Mouse (Mus musculus): ENCODE data around the gene Tbc1d8.

Tbc1d8 gene

GRCm38 (mm10) chr1:39445303-39446050, 33.1 kb downstream of the Tbc1d8 start:
- DNase-seq, result peak in 1 of 2 experiments; percentile 26

- DNase-seq, result peak; percentile 35 to 47
Measured at GRCm38 (mm10) chr1:39443764-39444163, 34.8 kb downstream of the Tbc1d8 start.

DNA sequence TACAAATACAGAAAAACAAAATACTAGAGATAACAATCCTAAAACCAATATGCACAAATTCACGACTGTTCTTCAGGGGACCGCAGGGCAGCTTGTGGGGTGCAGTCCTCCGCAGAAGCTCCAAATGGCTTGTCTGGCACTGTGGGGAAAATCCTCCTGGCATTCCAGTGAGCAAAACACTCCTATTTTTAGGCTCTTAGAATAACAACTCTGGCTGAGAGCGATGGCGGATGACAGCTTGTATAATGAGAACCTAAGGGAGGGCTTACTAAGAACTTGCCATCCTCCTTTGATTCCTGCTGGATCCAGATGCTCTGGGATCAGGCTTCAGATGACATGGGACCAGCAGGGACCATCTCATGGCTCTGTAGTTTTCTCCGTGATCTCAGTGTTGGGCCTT, 36.9 kb downstream of the Tbc1d8 start:
- peak; percentile 52 to 55 for DNase-seq

DNA sequence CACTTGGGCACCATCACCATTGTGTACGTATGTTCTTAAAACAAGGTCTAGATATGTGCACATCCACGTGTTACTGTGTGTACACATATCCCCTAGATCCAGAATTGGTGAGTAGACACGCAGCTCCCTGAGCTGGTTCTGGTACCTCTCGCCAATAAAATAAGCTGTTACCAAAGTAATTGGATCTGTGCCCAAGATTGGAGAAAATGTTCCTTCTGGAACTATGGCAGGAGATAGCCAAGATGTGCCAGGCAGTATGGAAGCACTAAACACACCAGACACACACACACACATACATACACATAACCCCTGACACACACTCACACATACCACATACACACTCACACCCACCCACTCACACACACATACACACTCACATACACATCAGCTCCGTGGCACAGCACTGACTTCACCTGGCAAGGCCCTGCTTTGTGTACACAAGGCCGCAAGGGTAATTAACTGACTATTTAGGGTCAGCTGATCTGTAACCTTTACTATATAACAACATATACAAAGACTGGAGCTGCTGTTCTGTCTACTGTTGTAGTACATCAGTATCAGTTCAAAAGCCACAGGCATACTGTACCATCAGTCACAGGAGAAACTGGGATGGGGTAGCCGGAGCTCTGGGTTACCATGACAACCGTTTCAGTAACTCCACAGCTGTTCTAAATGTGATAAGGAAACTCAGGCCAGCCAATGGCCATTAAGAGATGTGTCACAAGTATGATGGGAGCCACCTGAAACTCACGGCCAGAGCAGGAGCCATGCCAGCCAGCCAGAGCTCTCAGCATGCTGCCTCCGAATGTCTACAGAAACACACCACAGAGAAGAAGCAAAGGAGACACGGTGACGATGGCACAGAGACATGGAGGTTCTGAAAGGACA, 38.6 kb downstream of the Tbc1d8 start:
- DNase-seq, result peak; percentile 65 to 77

DNA sequence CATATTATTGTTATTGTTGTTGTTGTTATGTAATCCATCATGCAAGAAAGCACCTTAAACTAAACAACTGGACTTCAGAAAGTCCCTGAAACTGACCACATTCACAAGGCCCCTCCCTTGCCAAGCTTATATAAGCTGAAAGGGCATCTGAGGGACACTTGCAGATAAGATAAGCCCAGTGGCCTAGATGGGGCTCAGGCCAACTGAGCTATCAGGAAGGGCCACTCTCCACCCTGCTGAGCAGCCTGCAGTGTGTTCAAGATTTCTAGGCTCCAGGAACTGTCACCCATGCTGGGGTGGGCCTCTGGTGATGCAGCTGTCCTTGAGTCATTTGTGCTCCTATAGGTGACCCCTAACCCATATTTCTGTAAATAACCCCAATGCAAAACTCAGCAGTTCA, 39.9 kb downstream of the Tbc1d8 start:
- DNase-seq, result peak in 1 of 2 experiments; percentile 5

DNA sequence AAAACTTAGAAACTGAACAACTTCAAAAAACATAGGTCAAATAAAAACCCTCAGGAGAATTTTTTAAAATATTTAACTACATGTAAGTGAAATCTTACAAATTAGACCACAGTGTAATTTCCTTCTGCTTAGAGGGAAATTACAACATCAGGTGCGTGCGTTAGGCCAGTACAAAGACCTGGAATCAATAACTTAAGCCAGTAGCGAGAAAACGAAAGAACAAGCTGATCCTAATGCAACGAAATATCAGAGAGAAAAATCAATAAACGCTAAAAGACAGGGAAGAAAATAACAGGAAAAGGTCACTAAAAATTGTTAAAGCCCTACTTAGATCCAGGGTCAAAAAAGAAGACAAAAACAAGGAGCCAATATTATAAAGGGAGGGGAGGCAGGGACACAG, 44.3 kb downstream of the Tbc1d8 start:
- DNase-seq, result no peak

GRCm38 (mm10) chr1:39430020-39430419, 48.5 kb downstream of the Tbc1d8 start:
- DNase-seq, result no peak

GRCm38 (mm10) chr1:39429015-39429414, 49.5 kb downstream of the Tbc1d8 start:
- DNase-seq, result no peak

GRCm38 (mm10) chr1:39428280-39428679, 50.3 kb downstream of the Tbc1d8 start:
- DNase-seq, result no peak

GRCm38 (mm10) chr1:39425497-39425896, 53.1 kb downstream of the Tbc1d8 start:
- DNase-seq, result no peak

- no peak for DNase-seq
Measured at GRCm38 (mm10) chr1:39420987-39421386, 57.6 kb downstream of the Tbc1d8 start.

- DNase-seq, result no peak
Measured at GRCm38 (mm10) chr1:39418852-39419251, 59.7 kb downstream of the Tbc1d8 start.

GRCm38 (mm10) chr1:39417817-39418216, 60.7 kb downstream of the Tbc1d8 start:
- no peak for DNase-seq

GRCm38 (mm10) chr1:39410085-39410821, 68.3 kb downstream of the Tbc1d8 start:
- DNase-seq, result no peak

DNA sequence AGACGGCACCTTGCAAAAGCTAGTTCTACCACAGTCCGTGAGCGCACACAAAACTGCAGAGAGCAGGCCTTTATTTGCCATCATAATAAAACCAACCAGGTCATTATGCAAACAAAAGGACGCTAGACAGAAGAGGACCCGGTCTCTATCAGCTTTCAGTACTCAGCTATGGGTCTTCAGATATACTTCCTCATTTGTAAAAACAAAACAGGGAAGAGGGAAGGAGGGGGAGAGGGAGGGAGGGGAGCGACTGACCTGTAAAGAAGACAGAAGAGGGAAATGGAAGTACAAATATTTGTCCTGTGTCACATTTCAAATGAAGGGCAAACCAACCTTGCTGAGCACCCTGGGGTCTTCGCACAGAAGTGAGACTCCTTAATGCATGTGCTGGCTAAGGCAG, 69.9 kb downstream of the Tbc1d8 start:
- DNase-seq, result no peak

DNA sequence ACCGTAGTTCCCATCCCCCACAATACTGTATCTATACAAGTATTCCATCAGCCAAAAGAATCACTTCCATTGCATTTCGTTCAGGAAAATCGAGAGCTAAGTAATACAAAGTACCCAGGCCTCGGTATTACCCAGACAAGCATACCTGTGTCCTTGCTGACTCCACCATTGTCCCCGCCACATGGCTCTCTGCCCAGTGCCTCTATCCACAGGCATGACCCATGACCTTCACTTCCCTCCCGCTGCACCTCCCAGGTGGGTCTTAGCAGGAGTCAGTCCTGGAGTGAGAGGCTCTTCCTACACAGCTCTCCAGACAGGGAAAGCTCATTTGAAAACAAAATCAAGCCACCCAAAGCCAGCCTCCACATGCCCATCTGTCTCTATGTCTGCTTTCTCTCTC, 70.4 kb downstream of the Tbc1d8 start:
- no peak for DNase-seq

- no peak for DNase-seq
Measured at GRCm38 (mm10) chr1:39407108-39407507, 71.4 kb downstream of the Tbc1d8 start.

GRCm38 (mm10) chr1:39400173-39400572, 78.4 kb downstream of the Tbc1d8 start:
- no peak for DNase-seq

- DNase-seq, result no peak
Measured at GRCm38 (mm10) chr1:39399228-39399627, 79.3 kb downstream of the Tbc1d8 start.

DNA sequence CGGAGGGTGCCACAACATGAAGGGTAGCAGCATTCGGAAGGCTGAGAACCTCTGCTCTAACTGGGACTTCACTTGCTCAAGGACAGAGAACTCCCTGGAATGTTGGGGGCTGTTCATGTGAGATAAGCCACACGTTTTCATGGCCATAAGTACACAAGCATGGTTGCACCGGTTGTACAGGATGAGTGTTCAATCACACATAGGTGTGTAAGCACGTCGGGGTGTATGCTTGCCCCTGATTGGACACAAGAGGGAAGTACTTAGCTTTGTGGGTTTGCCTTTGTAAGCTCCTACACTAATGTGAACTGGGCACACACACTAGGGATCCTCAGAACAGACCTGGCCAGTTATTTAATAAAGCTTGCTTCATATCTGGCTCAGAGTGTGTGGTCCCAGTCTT, 80.3 kb downstream of the Tbc1d8 start:
- DNase-seq, result no peak

- no peak for DNase-seq
Measured at GRCm38 (mm10) chr1:39396347-39396746, 82.2 kb downstream of the Tbc1d8 start.

- no peak for DNase-seq
Measured at GRCm38 (mm10) chr1:39394650-39395049, 83.9 kb downstream of the Tbc1d8 start.

DNA sequence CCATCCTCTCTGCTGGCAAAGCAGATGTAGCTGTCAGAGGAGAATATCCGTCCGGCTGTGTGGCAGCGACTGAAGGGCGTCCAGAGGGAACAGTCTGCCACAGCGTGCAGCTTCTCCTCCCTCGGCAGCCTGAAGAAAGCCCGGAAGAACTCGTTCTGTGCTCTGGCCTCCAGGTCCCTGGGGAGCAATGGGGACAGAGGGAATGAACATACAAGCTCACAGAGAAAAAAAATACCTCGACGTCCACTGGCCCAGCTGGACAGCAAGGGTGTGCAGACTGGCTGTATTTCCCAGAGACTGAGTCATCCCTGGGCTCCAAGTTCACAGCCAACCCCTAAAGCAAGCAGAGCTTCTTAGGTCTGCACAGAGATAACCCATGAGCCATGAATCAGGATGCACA, 84.5 kb downstream of the Tbc1d8 start:
- no peak for DNase-seq

Data from cerebellum, postnatal 25 days (tissue).